Mouse (Mus musculus) ES-CJ7 (cell line): ENCODE data around the gene Gm3264.
A peak's percentile ranks its signal among the peaks of the same experiment; 100 is the strongest.
"Not testable (repeated sequence)": the region's sequence is repeated elsewhere in the genome, so short reads cannot be mapped to it uniquely, and the experiment has no call there.

Source experiments
- DNase-seq: peaks from one replicate; pipeline ENCODE4 v3.0.0; 2011; ENCODE audit warnings: low read depth, low spot score

Gene Gm3264

GRCm38 (mm10) chr14:4855299-4855980 lies at the start of gene Gm3264:
Gene Gm3264 (plus strand): TSS chr14:4855576.
- peak; percentile 0 for DNase-seq

- not testable (repeated sequence) for DNase-seq
Measured at GRCm38 (mm10) chr14:4806421-4806820, 49.0 kb upstream of the Gm3264 start.

GRCm38 (mm10) chr14:4821950-4822349 lies 33.4 kb upstream of the Gm3264 start:
- DNase-seq: not testable (repeated sequence)

- DNase-seq: not testable (repeated sequence)
Measured at GRCm38 (mm10) chr14:4837806-4838205, 17.6 kb upstream of the Gm3264 start, which contains the start of gene Gm3269. Gene Gm3269 (plus strand): TSS chr14:4838106.

- not testable (repeated sequence) for DNase-seq
Measured at GRCm38 (mm10) chr14:4892116-4892515, 36.7 kb downstream of the Gm3264 start, which contains the start of gene Gm3278. Gene Gm3278 (plus strand): TSS chr14:4892416.
